Mouse (Mus musculus): ENCODE results near the gene Atxn7. TPM values are rescaled to one million over a fixed set of nuclear protein-coding genes. Genes with fewer than 3 reads are reported as not detected.
"Not testable (repeated sequence)": the region's sequence is repeated elsewhere in the genome, so short reads cannot be mapped to it uniquely, and the experiment has no call there.

Atxn7 gene
- polyA plus RNA-seq, 1 experiment: 23.7 TPM

GRCm38 (mm10) chr14:14030621-14031020 lies 69.4 kb downstream of the Atxn7 start:
- no peak for DNase-seq
- Histone ChIP-seq H3K36me3 (ENCODE audit: control insufficient read depth, insufficient read depth, low read length) (peaks cover 1% of the 10 kb centered on the region; the same call in 1 of the 2 replicates), H3K27ac (ENCODE audit: insufficient read depth, low read depth, low read length) (no peak overlapping the region), H3K27me3 (replicated peaks; ENCODE audit: control insufficient read depth, insufficient read depth, low read length) (no peaks in the 10 kb centered on the region), H3K4me1 (ENCODE audit: control insufficient read depth, insufficient read depth, low read length) (no peaks in the 10 kb centered on the region), H3K4me3 (ENCODE audit: insufficient read depth, low read depth, low read length) (no peak overlapping the region)
- no peak for TF ChIP-seq CTCF (conservative IDR thresholded peaks at IDR 0.05; ENCODE audit: insufficient read depth, insufficient read length, low read depth, low read length)
- TF ChIP-seq POLR2A (IDR thresholded peaks at IDR 0.05; ENCODE audit: low read depth, low read length): no peak
- 89% methylated on average over 2 of the region's 2 CpGs for WGBS

GRCm38 (mm10) chr14:14032842-14033241 lies 71.6 kb downstream of the Atxn7 start:
- Histone ChIP-seq H3K4me3 (ENCODE audit: insufficient read depth, low read depth, low read length) (no peak overlapping the region), H3K27me3 (replicated peaks; ENCODE audit: control insufficient read depth, insufficient read depth, low read length) (no peaks in the 10 kb centered on the region), H3K27ac (ENCODE audit: insufficient read depth, low read depth, low read length) (no peak overlapping the region), H3K4me1 (ENCODE audit: control insufficient read depth, insufficient read depth, low read length) (no peaks in the 10 kb centered on the region), H3K36me3 (ENCODE audit: control insufficient read depth, insufficient read depth, low read length) (peaks cover 1% of the 10 kb centered on the region; the same call in 1 of the 2 replicates)
- no peak for TF ChIP-seq POLR2A (IDR thresholded peaks at IDR 0.05; ENCODE audit: low read depth, low read length)
- no peak for TF ChIP-seq CTCF (conservative IDR thresholded peaks at IDR 0.05; ENCODE audit: insufficient read depth, insufficient read length, low read depth, low read length)
- 43% methylated on average over 1 of the region's 1 CpGs for WGBS
- no peak for DNase-seq

GRCm38 (mm10) chr14:14036352-14036751 lies 75.1 kb downstream of the Atxn7 start:
- Histone ChIP-seq H3K27me3 (replicated peaks; ENCODE audit: control insufficient read depth, insufficient read depth, low read length) (no peaks in the 10 kb centered on the region), H3K36me3 (ENCODE audit: control insufficient read depth, insufficient read depth, low read length) (peaks cover 3% of the 10 kb centered on the region; the same call in 1 of the 2 replicates), H3K27ac (ENCODE audit: insufficient read depth, low read depth, low read length) (no peak overlapping the region), H3K4me3 (ENCODE audit: insufficient read depth, low read depth, low read length) (no peak overlapping the region), H3K4me1 (ENCODE audit: control insufficient read depth, insufficient read depth, low read length) (no peaks in the 10 kb centered on the region)
- 67% methylated on average over 2 of the region's 2 CpGs for WGBS
- TF ChIP-seq CTCF (conservative IDR thresholded peaks at IDR 0.05; ENCODE audit: insufficient read depth, insufficient read length, low read depth, low read length): no peak
- TF ChIP-seq POLR2A (IDR thresholded peaks at IDR 0.05; ENCODE audit: low read depth, low read length): no peak
- no peak for DNase-seq

- Histone ChIP-seq H3K27ac (ENCODE audit: insufficient read depth, low read depth, low read length) (no peak overlapping the region), H3K4me1 (ENCODE audit: control insufficient read depth, insufficient read depth, low read length) (no peaks in the 10 kb centered on the region), H3K36me3 (ENCODE audit: control insufficient read depth, insufficient read depth, low read length) (peaks cover 2% of the 10 kb centered on the region; the same call in 1 of the 2 replicates), H3K4me3 (ENCODE audit: insufficient read depth, low read depth, low read length) (no peak overlapping the region), H3K27me3 (replicated peaks; ENCODE audit: control insufficient read depth, insufficient read depth, low read length) (no peaks in the 10 kb centered on the region)
- TF ChIP-seq POLR2A (IDR thresholded peaks at IDR 0.05; ENCODE audit: low read depth, low read length): no peak
- no peak for TF ChIP-seq CTCF (conservative IDR thresholded peaks at IDR 0.05; ENCODE audit: insufficient read depth, insufficient read length, low read depth, low read length)
- 70% methylated on average over 2 of the region's 2 CpGs for WGBS
- DNase-seq: no peak
Observed at GRCm38 (mm10) chr14:14038233-14038632, 77.0 kb downstream of the Atxn7 start.

- no peaks in the 10 kb centered on the region for H3K27me3 ChIP-seq (replicated peaks; ENCODE audit: control insufficient read depth, insufficient read depth, low read length)
- no peaks in the 10 kb centered on the region for H3K4me1 ChIP-seq (ENCODE audit: control insufficient read depth, insufficient read depth, low read length)
- no peak overlapping the region for H3K27ac ChIP-seq (ENCODE audit: insufficient read depth, low read depth, low read length)
- no peak for TF ChIP-seq POLR2A (IDR thresholded peaks at IDR 0.05; ENCODE audit: low read depth, low read length)
- no peak for TF ChIP-seq CTCF (conservative IDR thresholded peaks at IDR 0.05; ENCODE audit: insufficient read depth, insufficient read length, low read depth, low read length)
- no peak overlapping the region for H3K4me3 ChIP-seq (ENCODE audit: insufficient read depth, low read depth, low read length)
- H3K36me3 ChIP-seq (ENCODE audit: control insufficient read depth, insufficient read depth, low read length): peaks cover 2% of the 10 kb centered on the region; the same call in 1 of the 2 replicates
- whole genome bisulfite sequencing: 63% methylated on average over 4 of the region's 4 CpGs
- no peak for DNase-seq
Observed at GRCm38 (mm10) chr14:14042336-14042735, 81.1 kb downstream of the Atxn7 start.

GRCm38 (mm10) chr14:14054386-14054785 lies 93.1 kb downstream of the Atxn7 start:
- WGBS: 89% methylated on average over 2 of the region's 2 CpGs
- Histone ChIP-seq H3K27ac (ENCODE audit: insufficient read depth, low read depth, low read length) (no peak overlapping the region), H3K27me3 (replicated peaks; ENCODE audit: control insufficient read depth, insufficient read depth, low read length) (no peaks in the 10 kb centered on the region), H3K4me3 (ENCODE audit: insufficient read depth, low read depth, low read length) (no peak overlapping the region), H3K4me1 (ENCODE audit: control insufficient read depth, insufficient read depth, low read length) (no peaks in the 10 kb centered on the region), H3K36me3 (ENCODE audit: control insufficient read depth, insufficient read depth, low read length) (peaks cover 1% of the 10 kb centered on the region; the same call in 1 of the 2 replicates)
- TF ChIP-seq POLR2A (IDR thresholded peaks at IDR 0.05; ENCODE audit: low read depth, low read length) (no peak), CTCF (conservative IDR thresholded peaks at IDR 0.05; ENCODE audit: insufficient read depth, insufficient read length, low read depth, low read length) (no peak)
- DNase-seq: peak; percentile 37

- H3K4me1 ChIP-seq (ENCODE audit: control insufficient read depth, insufficient read depth, low read length): peaks cover 13% of the 10 kb centered on the region; the same call in 1 of the 2 replicates
- not testable (repeated sequence) for H3K27ac ChIP-seq (ENCODE audit: insufficient read depth, low read depth, low read length); DNase-seq; H3K4me3 ChIP-seq (ENCODE audit: insufficient read depth, low read depth, low read length); H3K27me3 ChIP-seq (replicated peaks; ENCODE audit: control insufficient read depth, insufficient read depth, low read length); H3K36me3 ChIP-seq (ENCODE audit: control insufficient read depth, insufficient read depth, low read length)
Observed at GRCm38 (mm10) chr14:14059606-14060005, 98.4 kb downstream of the Atxn7 start.
